Mouse (Mus musculus) brain, embryonic 14.5 days (tissue): Measurements from ENCODE around the gene Ceacam19.

Experiments
- CTCF ChIP-seq: fragments of 200-500 bp; IDR thresholded peaks from 2 replicates; pipeline ENCODE4 v1.5.1; 2012; ENCODE audit warnings: inconsistent platforms, mild to moderate bottlenecking, moderate library complexity, borderline replicate concordance; ENCODE audit not compliant: insufficient read depth, insufficient read length; ENCODE audit errors: extremely low read depth
- POLR2A ChIP-seq: fragments of 200-500 bp; IDR thresholded peaks from 2 replicates; pipeline ENCODE4 v1.6.1; 2012; ENCODE audit warnings: mild to moderate bottlenecking, inconsistent platforms, borderline replicate concordance; ENCODE audit not compliant: poor library complexity, insufficient read depth, insufficient read length, severe bottlenecking; ENCODE audit errors: extremely low read depth

GRCm38 (mm10) chr7:19932877-19933809 lies 45.4 kb upstream of the Ceacam19 start:
- TF ChIP-seq CTCF (no peak), POLR2A (no peak)
